Mouse (Mus musculus): ENCODE data around the gene Cd68. TPM values are rescaled to one million over a fixed set of nuclear protein-coding genes. Genes with fewer than 3 reads are reported as not detected.
A peak's percentile ranks its signal among the peaks of the same experiment; 100 is the strongest.
"Not testable (repeated sequence)": the region's sequence is repeated elsewhere in the genome, so short reads cannot be mapped to it uniquely, and the experiment has no call there.

Gene Cd68
- polyA plus RNA-seq, 1 experiment: 3.7 TPM

DNA sequence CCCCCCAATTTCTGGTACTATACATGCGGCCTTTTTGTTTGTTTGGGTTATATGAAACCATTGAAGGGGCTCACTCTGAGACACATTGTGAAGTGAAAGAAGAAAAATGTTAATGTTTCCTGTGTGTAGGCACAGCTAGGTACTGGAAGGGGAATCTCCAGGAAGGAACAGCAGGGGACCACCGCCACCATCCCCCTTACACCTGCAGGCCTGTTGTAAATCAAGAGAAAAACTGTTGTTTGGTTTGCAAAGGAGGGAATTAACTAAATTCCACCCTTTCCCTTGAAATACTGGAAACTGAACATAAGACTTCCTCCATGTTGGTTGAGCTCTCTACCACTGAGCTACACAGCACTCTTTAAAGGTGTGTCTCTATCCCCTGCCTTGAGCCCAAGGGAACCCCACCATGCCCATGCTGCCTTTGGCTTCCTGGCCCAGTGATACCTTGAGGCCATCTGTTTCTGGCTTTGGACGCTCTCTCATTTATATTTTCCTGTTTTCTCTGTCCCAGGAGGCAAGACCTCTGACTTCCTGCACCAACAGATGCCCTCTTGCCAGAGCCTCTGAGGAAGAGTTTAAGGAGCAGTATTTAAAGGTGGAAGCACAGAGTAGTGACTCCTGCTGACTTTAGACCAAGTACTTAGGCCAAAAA lies 42.8 kb upstream of the Cd68 start:
- TF ChIP-seq CTCF (IDR thresholded peaks at IDR 0.05; ENCODE audit: borderline replicate concordance, insufficient read depth, low read depth, low read length): no peak
- TF ChIP-seq POLR2A (IDR thresholded peaks at IDR 0.05; ENCODE audit: borderline replicate concordance, insufficient read depth, low read length): no peak
- peak overlapping the region; percentile 47 for H3K27ac ChIP-seq (ENCODE audit: insufficient read depth, low read length)
- peaks cover 34% of the 10 kb centered on the region for H3K4me1 ChIP-seq (ENCODE audit: control insufficient read depth, insufficient read depth, low read length)
- DNase-seq: peak in 1 of 2 experiments; percentile 64
- H3K4me3 ChIP-seq (replicated peaks; ENCODE audit: insufficient read depth, low read depth, low read length): no peak overlapping the region
- no peaks in the 10 kb centered on the region for H3K27me3 ChIP-seq (ENCODE audit: control insufficient read depth, insufficient read depth, low read length)
- WGBS: 69% methylated on average over 3 of the region's 3 CpGs

DNA sequence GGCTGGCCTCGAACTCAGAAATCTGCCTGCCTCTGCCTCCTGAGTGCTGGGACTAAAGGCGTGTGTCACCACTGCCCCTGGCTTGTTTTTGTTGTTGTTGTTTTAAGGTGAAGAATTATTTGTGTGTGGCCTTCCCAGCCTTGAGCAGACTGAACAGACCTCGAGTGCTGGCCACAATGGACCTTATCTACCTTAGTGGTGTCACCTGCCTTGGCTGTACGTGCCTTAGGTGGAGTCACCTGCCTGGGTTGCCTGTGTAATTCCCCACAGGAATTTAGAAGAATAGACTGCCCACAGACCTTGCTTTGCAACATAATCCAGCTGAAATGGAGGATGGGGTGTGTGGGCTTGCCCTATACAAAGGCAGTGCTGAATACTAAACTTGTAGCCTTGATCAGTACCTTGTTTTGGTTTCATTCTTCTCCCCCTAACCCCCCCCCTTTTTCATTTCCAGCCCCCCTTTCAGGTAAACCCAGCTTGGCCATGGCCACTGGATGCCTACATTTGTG lies 42.0 kb upstream of the Cd68 start:
- no peak overlapping the region for H3K4me3 ChIP-seq (replicated peaks; ENCODE audit: insufficient read depth, low read depth, low read length)
- DNase-seq: no peak
- H3K27me3 ChIP-seq (ENCODE audit: control insufficient read depth, insufficient read depth, low read length): no peaks in the 10 kb centered on the region
- 86% methylated on average over 4 of the region's 4 CpGs for WGBS
- 0 out of 2 replicates have a peak overlapping the region, but pooled peaks have one; percentile 4 for H3K27ac ChIP-seq (ENCODE audit: insufficient read depth, low read length)
- H3K4me1 ChIP-seq (ENCODE audit: control insufficient read depth, insufficient read depth, low read length): peaks cover 34% of the 10 kb centered on the region
- TF ChIP-seq POLR2A (IDR thresholded peaks at IDR 0.05; ENCODE audit: borderline replicate concordance, insufficient read depth, low read length): no peak

DNA sequence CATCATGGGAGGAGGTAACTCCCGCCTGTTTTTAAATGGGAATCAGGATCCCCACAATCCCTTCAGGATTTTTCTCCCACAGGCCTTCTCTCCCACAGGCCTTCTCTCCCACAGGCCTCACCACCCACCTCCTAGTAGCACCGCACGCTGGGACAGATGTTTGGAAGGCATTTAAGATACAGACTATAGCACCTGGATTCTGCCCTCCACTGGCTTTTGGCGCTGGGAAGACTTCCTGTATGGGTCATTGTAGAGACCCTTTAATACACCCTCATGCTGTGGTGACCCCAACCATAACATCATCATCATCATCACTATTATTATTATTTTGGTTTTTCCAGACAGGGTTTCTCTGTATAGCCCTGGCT lies 41.5 kb upstream of the Cd68 start:
- 50% methylated on average over 4 of the region's 4 CpGs for WGBS

DNA sequence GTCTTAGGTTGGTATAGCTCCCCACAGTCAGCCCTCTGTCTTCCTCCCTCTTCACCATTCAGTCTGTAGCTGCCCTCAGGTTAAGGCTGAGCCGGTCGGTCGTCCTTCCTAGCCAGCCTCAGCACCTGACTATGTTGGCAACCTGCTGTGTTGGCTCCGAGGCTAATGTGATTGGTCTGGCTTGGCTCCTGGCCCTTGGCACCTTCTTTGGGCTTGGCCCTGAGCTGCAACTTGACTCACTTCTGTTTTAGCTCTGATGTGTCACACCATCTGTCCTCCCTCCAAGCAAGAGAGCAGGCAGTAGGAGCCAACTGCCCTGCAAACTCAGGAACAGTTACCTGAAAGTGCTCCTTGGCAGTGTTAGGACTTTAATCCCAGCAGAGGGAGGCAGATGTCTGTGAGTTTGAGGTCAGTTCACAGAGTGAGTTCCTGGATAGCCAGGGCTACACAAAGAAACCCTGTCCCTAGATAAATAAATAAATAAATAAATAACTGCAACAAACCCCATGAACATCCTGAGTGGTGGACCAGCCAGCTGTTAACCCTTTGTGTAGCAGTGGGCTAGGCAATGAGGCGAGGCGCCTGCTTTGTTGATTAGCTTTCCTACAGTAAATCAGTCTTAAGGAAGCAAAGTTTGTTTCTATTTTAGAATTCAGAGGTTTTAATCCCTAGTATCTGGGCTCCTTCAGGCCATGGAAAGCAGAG lies 41.0 kb upstream of the Cd68 start:
- no peak overlapping the region for H3K4me3 ChIP-seq (replicated peaks; ENCODE audit: insufficient read depth, low read depth, low read length)
- peak overlapping the region; percentile 3 for H3K27ac ChIP-seq (ENCODE audit: insufficient read depth, low read length)
- no peaks in the 10 kb centered on the region for H3K27me3 ChIP-seq (ENCODE audit: control insufficient read depth, insufficient read depth, low read length)
- peak; percentile 98 to 99 for DNase-seq
- TF ChIP-seq CTCF (IDR thresholded peaks at IDR 0.05; ENCODE audit: borderline replicate concordance, insufficient read depth, low read depth, low read length): no peak
- peak; percentile 26; the same call in 1 of the 2 replicates for TF ChIP-seq POLR2A (IDR thresholded peaks at IDR 0.05; ENCODE audit: borderline replicate concordance, insufficient read depth, low read length)
- 4% methylated on average over 6 of the region's 6 CpGs for WGBS
- H3K4me1 ChIP-seq (ENCODE audit: control insufficient read depth, insufficient read depth, low read length): peaks cover 34% of the 10 kb centered on the region

More for the DNA sequence above, 41.5 kb upstream of the Cd68 start:
- no peaks in the 10 kb centered on the region for H3K27me3 ChIP-seq (ENCODE audit: control insufficient read depth, insufficient read depth, low read length)
- H3K4me1 ChIP-seq (ENCODE audit: control insufficient read depth, insufficient read depth, low read length): peaks cover 34% of the 10 kb centered on the region
- DNase-seq: no peak
- TF ChIP-seq CTCF (IDR thresholded peaks at IDR 0.05; ENCODE audit: borderline replicate concordance, insufficient read depth, low read depth, low read length): no peak
- no peak for TF ChIP-seq POLR2A (IDR thresholded peaks at IDR 0.05; ENCODE audit: borderline replicate concordance, insufficient read depth, low read length)
- peak overlapping the region; percentile 3 for H3K27ac ChIP-seq (ENCODE audit: insufficient read depth, low read length)
- no peak overlapping the region for H3K4me3 ChIP-seq (replicated peaks; ENCODE audit: insufficient read depth, low read depth, low read length)

DNA sequence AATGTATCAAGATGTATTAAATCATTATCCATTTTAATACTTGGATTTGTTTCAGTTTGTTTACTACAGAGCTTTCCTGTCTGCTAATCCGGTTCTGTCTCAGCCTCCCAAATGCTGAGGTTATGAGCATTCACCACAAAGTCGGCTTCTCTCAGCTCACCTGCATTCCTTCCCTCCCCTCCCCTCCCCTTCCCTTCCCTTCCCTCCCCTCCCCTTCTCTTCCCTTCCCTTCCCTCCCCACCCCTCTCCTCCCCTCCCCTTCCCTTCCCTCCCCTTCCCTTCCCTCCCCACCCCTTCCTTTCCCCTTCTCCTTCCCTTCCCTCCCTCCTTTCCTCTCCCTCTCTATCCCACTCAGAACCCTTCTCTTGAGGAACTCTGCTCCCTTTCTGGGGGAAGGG lies 38.7 kb upstream of the Cd68 start:
- no peak overlapping the region for H3K4me3 ChIP-seq (replicated peaks; ENCODE audit: insufficient read depth, low read depth, low read length)
- no peaks in the 10 kb centered on the region for H3K27me3 ChIP-seq (ENCODE audit: control insufficient read depth, insufficient read depth, low read length)
- no peak for DNase-seq
- 74% methylated on average over 2 of the region's 2 CpGs for WGBS
- H3K27ac ChIP-seq (ENCODE audit: insufficient read depth, low read length): no peak overlapping the region
- peaks cover 28% of the 10 kb centered on the region for H3K4me1 ChIP-seq (ENCODE audit: control insufficient read depth, insufficient read depth, low read length)
- no peak for TF ChIP-seq POLR2A (IDR thresholded peaks at IDR 0.05; ENCODE audit: borderline replicate concordance, insufficient read depth, low read length)
- TF ChIP-seq CTCF (IDR thresholded peaks at IDR 0.05; ENCODE audit: borderline replicate concordance, insufficient read depth, low read depth, low read length): no peak

DNA sequence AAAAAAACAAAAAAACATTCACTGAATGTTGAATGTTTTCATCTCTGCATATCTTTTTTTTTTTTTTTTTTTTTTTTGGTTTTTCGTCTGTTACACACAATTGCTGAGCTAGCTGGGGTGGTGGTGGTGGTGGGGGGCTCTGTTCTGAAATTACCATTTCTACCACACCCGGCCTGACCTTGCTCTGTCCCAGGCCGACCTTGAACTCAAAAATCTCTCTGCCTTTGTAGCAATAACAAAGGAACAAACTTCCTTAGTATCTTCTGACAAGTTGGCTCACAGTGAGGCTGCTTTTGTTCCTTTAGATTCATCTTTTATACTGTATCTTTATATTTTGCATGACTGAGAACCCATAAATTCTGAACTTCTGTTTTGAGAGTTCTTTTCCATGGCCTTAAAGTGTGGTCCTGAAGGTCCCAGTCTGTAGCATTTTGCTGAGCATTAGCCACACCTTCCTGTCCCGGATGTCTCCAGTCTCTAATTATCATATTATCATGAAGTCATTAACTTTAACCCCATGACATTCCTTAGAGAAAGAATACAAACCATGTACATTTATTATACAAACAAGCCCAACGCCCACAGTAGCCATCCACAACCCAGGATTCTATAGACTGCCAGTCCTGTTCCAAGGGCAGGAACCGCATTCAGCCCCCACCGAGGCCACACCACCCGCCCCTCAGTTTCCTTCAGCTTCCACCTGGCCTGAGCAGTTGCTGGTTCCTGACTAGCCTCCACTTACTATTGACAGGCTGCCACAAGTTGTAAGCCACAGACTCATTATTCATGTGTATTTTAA lies 38.1 kb upstream of the Cd68 start:
- Histone ChIP-seq H3K4me3 (replicated peaks; ENCODE audit: insufficient read depth, low read depth, low read length) (no peak overlapping the region), H3K27ac (ENCODE audit: insufficient read depth, low read length) (no peak overlapping the region), H3K27me3 (ENCODE audit: control insufficient read depth, insufficient read depth, low read length) (no peaks in the 10 kb centered on the region), H3K4me1 (ENCODE audit: control insufficient read depth, insufficient read depth, low read length) (peaks cover 22% of the 10 kb centered on the region)
- TF ChIP-seq POLR2A (IDR thresholded peaks at IDR 0.05; ENCODE audit: borderline replicate concordance, insufficient read depth, low read length) (no peak), CTCF (IDR thresholded peaks at IDR 0.05; ENCODE audit: borderline replicate concordance, insufficient read depth, low read depth, low read length) (no peak)
- DNase-seq: no peak
- 73% methylated on average over 8 of the region's 8 CpGs for WGBS

DNA sequence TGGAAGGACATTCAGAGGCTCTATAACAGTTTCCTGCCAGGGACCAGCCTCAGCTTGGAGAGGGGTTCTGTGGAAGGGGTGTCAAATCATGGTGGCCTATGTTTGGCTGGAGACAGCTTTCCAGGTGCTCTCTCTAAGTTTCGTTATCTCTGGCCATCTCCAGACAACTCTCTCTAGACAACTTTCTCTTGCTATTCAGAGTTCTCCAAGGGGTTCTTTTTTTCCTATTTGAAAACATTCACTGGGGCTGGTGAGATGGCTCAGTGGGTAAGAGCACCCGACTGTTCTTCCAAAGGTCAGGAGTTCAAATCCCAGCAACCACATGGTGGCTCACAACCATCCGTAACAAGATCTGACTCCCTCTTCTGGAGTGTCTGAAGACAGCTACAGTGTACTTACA lies 37.4 kb upstream of the Cd68 start:
- not testable (repeated sequence) for H3K4me3 ChIP-seq (replicated peaks; ENCODE audit: insufficient read depth, low read depth, low read length); H3K27me3 ChIP-seq (ENCODE audit: control insufficient read depth, insufficient read depth, low read length); DNase-seq; H3K27ac ChIP-seq (ENCODE audit: insufficient read depth, low read length)
- peaks cover 17% of the 10 kb centered on the region; the same call in 1 of the 2 replicates for H3K4me1 ChIP-seq (ENCODE audit: control insufficient read depth, insufficient read depth, low read length)
- WGBS: 86% methylated on average over 3 of the region's 3 CpGs

GRCm38 (mm10) chr11:69702886-69703285 lies 36.9 kb upstream of the Cd68 start:
- not testable (repeated sequence) for H3K27me3 ChIP-seq (ENCODE audit: control insufficient read depth, insufficient read depth, low read length); H3K27ac ChIP-seq (ENCODE audit: insufficient read depth, low read length); H3K4me3 ChIP-seq (replicated peaks; ENCODE audit: insufficient read depth, low read depth, low read length); DNase-seq
- peaks cover 12% of the 10 kb centered on the region; the same call in 1 of the 2 replicates for H3K4me1 ChIP-seq (ENCODE audit: control insufficient read depth, insufficient read depth, low read length)
- 95% methylated on average over 10 of the region's 10 CpGs for WGBS

All from cerebellum, adult 2 months (tissue).